Mouse (Mus musculus) kidney, adult 11 months (tissue): ENCODE data around the gene Tppp3.
A peak's percentile ranks its signal among the peaks of the same experiment; 100 is the strongest.

Experiments
- DNase-seq: peaks from one replicate; pipeline ENCODE4 v3.0.0; 2022

Gene Tppp3

GRCm38 (mm10) chr8:105471314-105472015 is at the start of gene Tppp3:
Gene Tppp3 (minus strand): TSS chr8:105471526.
- peak; percentile 95 for DNase-seq

DNA sequence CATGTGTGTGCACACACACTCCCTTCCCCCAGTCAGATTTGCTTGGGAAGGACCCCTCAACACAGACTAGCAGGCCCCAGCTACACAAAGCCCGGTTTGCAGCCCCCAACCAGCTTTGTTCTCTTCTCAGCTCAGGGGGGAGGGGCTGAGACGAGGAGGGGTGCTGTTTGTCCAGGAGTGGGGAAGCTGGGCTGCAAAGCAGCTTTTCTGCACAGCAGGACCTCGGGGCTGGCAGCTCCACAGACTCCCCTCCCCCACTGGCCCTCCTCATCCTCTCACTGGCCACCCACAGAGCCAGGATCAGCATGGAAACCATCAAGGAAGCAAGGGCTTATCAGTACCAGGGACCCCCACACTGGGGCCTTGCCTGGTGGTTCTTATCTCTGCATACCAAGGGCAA is 49.7 kb upstream of the Tppp3 start:
- DNase-seq = no peak

GRCm38 (mm10) chr8:105520521-105520920 is 49.2 kb upstream of the Tppp3 start:
- no peak for DNase-seq

- DNase-seq = no peak
These were observed 48.3 kb upstream of the Tppp3 start for GRCm38 (mm10) chr8:105519591-105519990.

GRCm38 (mm10) chr8:105518436-105519313 is 47.3 kb upstream of the Tppp3 start, which contains the start of gene Hsd11b2:
Gene Hsd11b2 (plus strand): TSS chr8:105518755.
- peak; percentile 54 for DNase-seq

DNA sequence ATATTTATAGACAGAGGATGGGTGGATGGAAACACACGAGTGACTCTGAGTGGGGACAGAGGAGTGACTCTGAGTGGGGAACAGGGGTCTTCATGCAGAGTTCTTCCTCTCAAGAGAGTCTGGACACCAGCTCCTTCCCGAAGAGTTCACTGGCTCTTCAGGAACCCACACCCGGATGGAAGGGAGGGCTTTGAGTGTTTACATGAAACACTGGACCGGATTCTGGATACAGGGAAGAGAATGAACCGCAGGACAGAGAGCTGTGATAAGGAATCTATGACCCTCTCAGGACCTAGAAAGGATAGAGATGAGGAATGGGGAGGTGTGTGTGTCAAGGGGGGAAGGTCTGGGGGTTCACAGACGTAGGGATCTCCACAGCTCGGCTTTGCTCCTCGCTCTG is 46.0 kb upstream of the Tppp3 start:
- no peak for DNase-seq

DNA sequence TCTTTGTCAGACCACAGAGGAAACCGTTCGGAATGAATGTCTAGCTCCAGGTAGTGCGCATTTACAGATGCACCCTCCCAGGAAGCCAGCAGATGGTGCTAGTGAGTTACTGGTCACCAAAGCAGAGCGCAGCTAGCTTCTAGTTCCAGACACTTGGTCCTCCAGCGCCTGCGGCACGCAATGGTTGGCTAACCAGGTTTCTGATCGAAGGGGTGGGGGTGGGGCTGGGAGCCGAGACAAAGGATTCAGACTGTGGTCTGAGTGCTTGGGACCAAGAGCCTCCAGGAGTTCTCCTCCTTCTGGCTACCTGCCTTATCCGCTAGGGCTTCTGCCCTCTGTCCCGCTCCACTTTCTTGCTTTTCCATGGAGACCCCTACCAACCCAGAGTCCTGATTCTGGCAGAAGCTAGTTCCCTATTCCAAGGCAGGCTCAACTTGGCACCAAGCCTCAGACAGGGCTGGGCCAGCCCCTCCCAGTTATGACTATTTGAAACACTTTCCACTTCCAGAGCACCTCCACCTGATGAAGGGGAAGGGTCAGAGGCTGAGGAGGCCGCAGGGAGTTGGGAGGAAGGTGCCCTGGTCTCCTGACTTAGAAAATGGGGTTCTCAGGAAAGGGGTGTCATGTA is 44.8 kb upstream of the Tppp3 start:
- DNase-seq = peak; percentile 77

GRCm38 (mm10) chr8:105514656-105515055 is 43.3 kb upstream of the Tppp3 start:
- no peak for DNase-seq

DNA sequence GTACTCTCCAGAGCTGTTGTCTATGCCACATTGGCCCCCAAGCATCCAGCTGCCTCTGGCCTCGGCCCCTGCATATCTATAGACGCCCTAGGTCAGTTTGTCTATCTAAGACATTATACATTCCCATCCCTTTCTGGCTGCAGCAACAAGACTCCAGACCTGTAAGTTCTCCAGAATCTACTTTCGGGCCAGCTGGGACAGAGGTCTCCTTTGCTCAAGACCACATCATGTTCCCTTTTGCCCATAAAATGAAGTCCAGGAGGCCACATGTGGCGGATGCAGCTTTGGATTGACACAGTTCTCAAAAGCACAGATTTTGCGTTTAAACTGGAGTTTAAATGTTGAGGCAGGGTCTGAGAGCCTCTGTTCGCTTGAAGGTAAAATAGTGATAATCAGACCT is 42.9 kb upstream of the Tppp3 start:
- DNase-seq = no peak

DNA sequence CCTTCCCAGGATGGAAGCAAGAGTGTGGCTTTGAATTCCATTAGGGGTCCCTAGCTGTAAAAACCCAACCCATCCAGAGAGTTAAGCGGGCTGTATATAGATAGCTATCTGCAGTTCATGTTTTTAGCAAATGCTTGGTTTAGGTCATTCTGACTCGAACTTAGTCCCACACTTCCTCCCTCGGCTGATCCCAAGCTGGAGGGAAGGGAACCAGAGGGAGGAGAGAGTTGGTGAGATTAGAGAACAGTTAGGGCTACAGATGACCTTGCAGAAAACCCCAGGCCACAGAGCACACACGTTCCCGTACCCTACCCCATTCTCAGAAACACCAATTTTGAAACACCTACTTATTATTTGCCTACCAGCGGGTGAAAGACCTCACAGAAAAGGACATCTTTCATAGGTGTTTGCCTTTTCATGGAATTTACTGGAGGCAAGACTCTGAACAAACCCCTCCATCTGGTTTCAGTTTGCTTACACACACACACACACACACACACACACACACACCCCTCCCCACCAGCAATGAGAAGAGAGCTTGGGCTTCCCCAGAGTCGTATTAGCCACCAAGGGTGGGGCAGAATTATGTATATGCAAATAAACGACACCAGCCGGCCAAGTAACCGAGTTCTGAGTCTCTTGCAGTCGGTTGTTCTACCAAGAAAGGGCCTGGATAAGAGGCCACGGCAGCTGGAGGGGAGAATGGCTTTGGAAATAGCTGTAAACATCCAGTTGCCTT is 38.8 kb upstream of the Tppp3 start:
- DNase-seq = no peak

DNA sequence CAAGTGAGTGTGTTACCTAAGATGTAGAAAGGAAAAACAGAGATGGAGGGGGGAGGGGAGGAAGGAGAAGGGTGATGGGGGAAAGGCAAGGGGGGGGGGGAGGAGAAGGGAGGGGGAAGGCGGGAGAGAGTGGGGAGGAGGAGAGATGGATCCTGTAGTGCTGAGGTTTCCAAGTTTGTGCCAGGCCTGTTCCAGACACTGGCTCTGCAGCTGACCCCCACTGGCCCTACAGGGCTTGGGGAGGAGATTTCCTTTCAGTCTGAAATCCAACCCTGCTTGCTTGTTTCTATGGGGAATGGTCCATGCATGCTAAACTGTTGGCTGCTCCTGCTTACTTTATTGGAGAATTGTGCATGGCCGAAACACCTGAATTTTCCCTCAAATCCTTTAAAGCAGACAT is 37.4 kb upstream of the Tppp3 start:
- no peak for DNase-seq

DNA sequence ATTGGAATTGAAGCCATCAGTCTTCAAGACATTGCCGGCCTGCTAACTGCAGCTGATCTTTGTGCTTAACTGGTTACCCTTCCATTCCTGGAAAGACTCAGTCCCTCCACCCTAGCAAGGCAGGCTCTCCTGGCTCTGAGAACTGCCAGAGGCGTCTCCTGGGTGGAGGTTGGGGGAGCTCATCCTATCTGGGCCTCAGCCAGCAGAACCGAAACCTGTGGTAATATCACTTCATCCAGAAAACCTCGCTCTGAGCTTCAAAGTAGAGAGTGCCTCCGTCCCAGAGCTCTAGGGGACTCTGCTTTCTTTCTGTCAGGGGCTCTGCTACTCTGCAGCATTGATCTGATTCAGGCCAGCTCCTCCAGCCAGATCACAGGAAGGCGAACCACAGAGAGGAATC is 35.7 kb upstream of the Tppp3 start:
- DNase-seq = no peak

DNA sequence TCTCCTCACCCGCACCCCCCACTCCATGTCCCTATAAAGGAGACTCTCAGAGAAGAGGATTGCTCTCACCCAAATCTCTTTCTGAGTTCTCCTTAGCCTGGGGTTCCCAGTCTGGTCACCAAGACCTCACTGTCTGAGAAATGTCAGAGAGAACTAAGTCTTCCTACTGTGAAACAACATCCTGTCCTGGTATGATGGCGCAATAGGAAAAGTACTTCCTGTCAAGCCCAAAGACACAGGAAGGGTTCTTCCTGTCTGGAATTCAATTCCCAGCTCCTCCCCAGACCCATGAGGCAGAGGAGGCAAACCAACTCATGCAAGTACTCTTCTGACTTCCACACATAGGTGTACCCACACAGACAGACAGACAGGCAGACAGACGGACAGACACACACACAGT is 33.3 kb upstream of the Tppp3 start:
- no peak for DNase-seq

GRCm38 (mm10) chr8:105499787-105500186 is 28.5 kb upstream of the Tppp3 start:
- no peak for DNase-seq

DNA sequence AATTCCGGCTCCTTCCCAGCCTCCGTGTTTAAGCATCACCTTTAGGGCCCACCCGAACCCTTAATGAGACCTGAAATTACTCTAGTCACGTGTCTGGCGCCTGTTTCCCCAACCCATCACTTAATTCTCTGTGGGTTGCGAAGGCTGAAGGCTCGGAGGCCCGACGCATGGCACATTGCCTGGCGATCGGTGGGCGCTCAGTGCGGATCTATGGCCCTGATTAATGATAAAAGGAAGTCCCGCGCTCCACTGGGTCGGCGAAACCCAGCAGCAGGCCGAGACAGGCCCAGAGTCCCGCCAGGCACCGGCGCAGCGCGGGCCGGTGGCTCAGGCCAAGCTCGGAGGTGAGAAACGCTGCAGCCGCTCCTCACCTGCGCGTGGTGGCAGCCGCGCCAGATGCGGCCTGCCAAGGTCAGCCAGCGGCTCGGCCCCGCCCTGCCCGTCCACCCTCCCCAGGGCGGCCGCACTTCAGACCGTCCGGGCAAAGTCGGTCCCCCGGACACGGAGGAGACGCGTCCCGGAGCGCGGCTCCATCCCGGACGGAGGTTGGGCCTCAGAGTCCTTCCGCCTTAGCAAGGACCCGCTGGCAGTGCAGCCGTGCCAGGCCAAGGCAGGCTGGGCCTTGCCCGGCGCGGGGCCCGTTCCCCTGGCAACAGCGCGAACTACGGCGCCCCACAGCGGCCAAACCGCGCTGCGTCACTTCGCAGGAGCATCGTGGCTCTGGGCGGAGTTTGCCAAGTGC is 25.3 kb upstream of the Tppp3 start, which contains the start of gene Zdhhc1:
TSS of gene Zdhhc1 (minus strand) at position 464 of the 742 bp plus-strand sequence.
- DNase-seq = peak; percentile 84

DNA sequence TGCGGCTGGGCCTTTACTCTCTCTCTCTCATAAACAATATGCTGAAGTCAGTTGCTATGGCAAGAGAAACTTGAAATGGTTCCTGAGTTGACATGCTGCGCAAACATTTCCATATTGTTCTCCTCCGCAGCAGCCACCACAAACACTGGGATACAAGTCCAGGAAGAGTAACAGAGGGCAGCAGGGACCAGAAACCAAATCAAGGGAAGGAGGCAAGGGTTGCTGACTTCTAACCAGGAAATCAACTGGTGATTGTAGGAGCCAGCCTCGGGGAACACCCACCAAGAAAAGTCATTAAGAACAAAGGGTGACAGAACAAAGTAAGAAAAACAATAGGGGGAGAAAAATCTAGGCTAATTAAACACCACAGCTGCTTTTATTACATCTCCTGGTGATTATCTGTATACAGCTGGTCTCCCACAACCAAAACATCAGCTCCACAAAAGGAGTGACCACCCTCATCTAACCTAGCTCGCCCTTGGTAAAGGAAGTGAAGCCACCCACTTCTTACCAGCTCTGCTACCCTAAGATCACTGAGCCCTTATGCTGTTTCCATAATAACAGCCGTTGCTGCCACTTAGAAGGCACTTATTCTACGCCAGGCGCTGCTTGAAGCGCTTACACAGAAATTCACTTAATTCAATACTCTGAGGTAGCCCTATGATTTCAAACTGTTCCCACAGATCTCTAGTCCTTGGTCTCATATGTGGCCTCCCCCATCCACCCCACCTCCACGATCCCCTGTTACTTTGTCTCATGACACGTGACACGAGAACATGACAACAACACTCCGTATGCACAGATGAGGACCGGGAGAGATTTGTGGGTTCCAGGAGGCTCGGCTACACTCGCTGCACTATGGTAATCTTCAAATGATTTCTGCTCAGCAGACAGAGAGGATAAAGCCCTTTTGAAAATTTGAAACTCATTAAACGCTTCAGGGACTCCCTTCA is 24.3 kb upstream of the Tppp3 start:
- DNase-seq = no peak

DNA sequence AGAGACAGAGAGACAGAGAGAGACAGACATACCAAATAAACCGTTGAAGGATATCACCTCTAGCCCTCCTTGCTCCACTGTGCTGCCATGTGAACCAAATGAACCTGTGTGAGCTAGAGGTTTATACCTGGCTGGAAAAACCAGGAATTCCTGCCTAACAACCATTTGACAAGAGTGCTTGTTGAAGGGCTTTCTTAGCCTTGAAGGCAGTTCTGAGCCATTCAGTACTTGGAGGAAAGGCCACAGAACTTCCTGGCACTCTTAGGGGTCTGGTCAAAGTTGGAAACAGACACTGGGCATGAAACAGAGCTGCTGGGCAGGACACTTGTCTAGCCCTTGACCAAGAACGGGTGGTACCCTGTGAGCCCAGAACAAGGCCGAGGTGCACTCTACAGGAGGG is 23.2 kb upstream of the Tppp3 start:
- no peak for DNase-seq

DNA sequence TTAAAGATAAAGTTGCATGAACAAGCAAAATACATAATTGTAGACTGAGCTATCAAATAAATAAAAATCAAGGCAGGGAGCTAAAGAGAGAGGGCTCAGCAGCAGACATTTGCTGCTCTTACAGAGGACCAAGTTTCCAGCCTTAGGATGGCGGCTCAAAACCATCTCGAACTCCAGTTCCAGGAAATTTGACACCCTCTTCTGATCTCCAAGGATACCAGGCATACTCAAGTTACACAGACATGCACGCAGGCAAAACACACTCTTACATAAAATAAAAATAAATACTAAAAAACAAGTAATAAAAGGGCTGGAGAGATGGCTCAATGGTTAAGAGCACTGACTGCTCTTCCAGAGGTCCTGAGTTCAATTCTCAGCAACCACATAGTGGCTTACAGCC is 22.2 kb upstream of the Tppp3 start:
- no peak for DNase-seq

GRCm38 (mm10) chr8:105489281-105489680 is 18.0 kb upstream of the Tppp3 start:
- DNase-seq = no peak

GRCm38 (mm10) chr8:105488082-105488481 is 16.8 kb upstream of the Tppp3 start:
- no peak for DNase-seq

- peak; percentile 84 for DNase-seq
These were observed 13.1 kb upstream of the Tppp3 start for GRCm38 (mm10) chr8:105484392-105484791.
